Mouse (Mus musculus): ENCODE results near the gene Olfr738.

GRCm38 (mm10) chr14:50357593-50357992, 49.8 kb upstream of the Olfr738 start, which contains the start of gene Tlr11:
- no peak for TF ChIP-seq TAL1 (IDR thresholded peaks at IDR 0.05; ENCODE audit: low read length)
- TF ChIP-seq GATA1 (IDR thresholded peaks at IDR 0.05; ENCODE audit: low read length): no peak

Measured in erythroblast, embryonic 14.5 days (primary cell).